Mouse (Mus musculus): ENCODE measurements around the gene H2afy. TPM values are rescaled to one million over a fixed set of nuclear protein-coding genes. Genes with fewer than 3 reads are reported as not detected.

Gene H2afy
- polyA plus RNA-seq, 1 experiment from 2014 or later: 685 TPM

- H3K4me3 ChIP-seq (ENCODE audit: low read depth, low read length): no peak overlapping the region
- H3K36me3 ChIP-seq (ENCODE audit: control insufficient read depth, insufficient read depth, low read length): no peaks in the 10 kb centered on the region
- no peaks in the 10 kb centered on the region for H3K4me1 ChIP-seq (replicated peaks; ENCODE audit: control insufficient read depth, insufficient read depth, low read length)
- H3K9me3 ChIP-seq (ENCODE audit: control insufficient read depth, low read length): no peaks in the 10 kb centered on the region
- no peak overlapping the region for H3K27ac ChIP-seq (ENCODE audit: low read depth, low read length)
- H3K4me2 ChIP-seq (ENCODE audit: low read depth, low read length, severe bottlenecking): no peak overlapping the region
- H3K9ac ChIP-seq (ENCODE audit: low read length): no peak overlapping the region
- DNase-seq (ENCODE audit: low spot score) (no peak), ATAC-seq (replicated peaks; ENCODE audit: low FRiP score) (no peak)
- H3K27me3 ChIP-seq (ENCODE audit: control insufficient read depth, insufficient read depth, low read length): no peaks in the 10 kb centered on the region
- WGBS: 80% methylated on average over 5 of the region's 5 CpGs
Measured at GRCm38 (mm10) chr13:56155048-56155447, 18.9 kb upstream of the H2afy start.

- Histone ChIP-seq H3K4me2 (ENCODE audit: low read depth, low read length, severe bottlenecking) (no peak overlapping the region), H3K4me1 (replicated peaks; ENCODE audit: control insufficient read depth, insufficient read depth, low read length) (no peaks in the 10 kb centered on the region), H3K4me3 (ENCODE audit: low read depth, low read length) (no peak overlapping the region), H3K9me3 (ENCODE audit: control insufficient read depth, low read length) (no peaks in the 10 kb centered on the region), H3K27me3 (ENCODE audit: control insufficient read depth, insufficient read depth, low read length) (no peaks in the 10 kb centered on the region), H3K9ac (ENCODE audit: low read length) (no peak overlapping the region), H3K27ac (ENCODE audit: low read depth, low read length) (no peak overlapping the region), H3K36me3 (ENCODE audit: control insufficient read depth, insufficient read depth, low read length) (no peaks in the 10 kb centered on the region)
- no peak for ATAC-seq (replicated peaks; ENCODE audit: low FRiP score)
- no peak for DNase-seq (ENCODE audit: low spot score)
- WGBS: 75% methylated on average over 7 of the region's 7 CpGs
Measured at GRCm38 (mm10) chr13:56152773-56153460, 16.8 kb upstream of the H2afy start.

GRCm38 (mm10) chr13:56151404-56152226 is 15.5 kb upstream of the H2afy start:
- no peak overlapping the region for H3K27ac ChIP-seq (ENCODE audit: low read depth, low read length)
- no peaks in the 10 kb centered on the region for H3K36me3 ChIP-seq (ENCODE audit: control insufficient read depth, insufficient read depth, low read length)
- H3K9ac ChIP-seq (ENCODE audit: low read length): no peak overlapping the region
- DNase-seq (ENCODE audit: low spot score) (peak; percentile 81), ATAC-seq (replicated peaks; ENCODE audit: low FRiP score) (no peak)
- H3K4me1 ChIP-seq (replicated peaks; ENCODE audit: control insufficient read depth, insufficient read depth, low read length): no peaks in the 10 kb centered on the region
- no peak overlapping the region for H3K4me2 ChIP-seq (ENCODE audit: low read depth, low read length, severe bottlenecking)
- H3K9me3 ChIP-seq (ENCODE audit: control insufficient read depth, low read length): no peaks in the 10 kb centered on the region
- WGBS: 47% methylated on average over 22 of the region's 22 CpGs
- no peak overlapping the region for H3K4me3 ChIP-seq (ENCODE audit: low read depth, low read length)
- no peaks in the 10 kb centered on the region for H3K27me3 ChIP-seq (ENCODE audit: control insufficient read depth, insufficient read depth, low read length)

- H3K27me3 ChIP-seq (ENCODE audit: control insufficient read depth, insufficient read depth, low read length): no peaks in the 10 kb centered on the region; the same call in 1 of the 2 replicates
- no peak overlapping the region for H3K9ac ChIP-seq (ENCODE audit: low read length)
- DNase-seq (ENCODE audit: low spot score) (no peak), ATAC-seq (replicated peaks; ENCODE audit: low FRiP score) (no peak)
- no peak overlapping the region for H3K4me2 ChIP-seq (ENCODE audit: low read depth, low read length, severe bottlenecking)
- H3K4me1 ChIP-seq (replicated peaks; ENCODE audit: control insufficient read depth, insufficient read depth, low read length): peaks cover 6% of the 10 kb centered on the region; the same call in 1 of the 2 replicates
- H3K27ac ChIP-seq (ENCODE audit: low read depth, low read length): no peak overlapping the region
- H3K9me3 ChIP-seq (ENCODE audit: control insufficient read depth, low read length): no peaks in the 10 kb centered on the region
- no peaks in the 10 kb centered on the region for H3K36me3 ChIP-seq (ENCODE audit: control insufficient read depth, insufficient read depth, low read length)
- no peak overlapping the region for H3K4me3 ChIP-seq (ENCODE audit: low read depth, low read length)
- 40% methylated on average over 3 of the region's 3 CpGs for WGBS
Measured at GRCm38 (mm10) chr13:56145523-56145922, 9.4 kb upstream of the H2afy start.

GRCm38 (mm10) chr13:56144021-56144420 is 7.9 kb upstream of the H2afy start:
- Histone ChIP-seq H3K4me3 (ENCODE audit: low read depth, low read length) (no peak overlapping the region), H3K9me3 (ENCODE audit: control insufficient read depth, low read length) (no peaks in the 10 kb centered on the region), H3K36me3 (ENCODE audit: control insufficient read depth, insufficient read depth, low read length) (no peaks in the 10 kb centered on the region), H3K27ac (ENCODE audit: low read depth, low read length) (no peak overlapping the region), H3K4me1 (replicated peaks; ENCODE audit: control insufficient read depth, insufficient read depth, low read length) (peaks cover 6% of the 10 kb centered on the region; the same call in 1 of the 2 replicates), H3K27me3 (ENCODE audit: control insufficient read depth, insufficient read depth, low read length) (no peaks in the 10 kb centered on the region; the same call in 1 of the 2 replicates), H3K4me2 (ENCODE audit: low read depth, low read length, severe bottlenecking) (no peak overlapping the region), H3K9ac (ENCODE audit: low read length) (no peak overlapping the region)
- WGBS: 53% methylated on average over 2 of the region's 2 CpGs
- ATAC-seq (replicated peaks; ENCODE audit: low FRiP score): no peak
- no peak for DNase-seq (ENCODE audit: low spot score)

- Histone ChIP-seq H3K36me3 (ENCODE audit: control insufficient read depth, insufficient read depth, low read length) (no peaks in the 10 kb centered on the region), H3K9me3 (ENCODE audit: control insufficient read depth, low read length) (no peaks in the 10 kb centered on the region), H3K4me1 (replicated peaks; ENCODE audit: control insufficient read depth, insufficient read depth, low read length) (peaks cover 6% of the 10 kb centered on the region; the same call in 1 of the 2 replicates), H3K9ac (ENCODE audit: low read length) (no peak overlapping the region), H3K27ac (ENCODE audit: low read depth, low read length) (no peak overlapping the region), H3K4me2 (ENCODE audit: low read depth, low read length, severe bottlenecking) (no peak overlapping the region), H3K27me3 (ENCODE audit: control insufficient read depth, insufficient read depth, low read length) (no peaks in the 10 kb centered on the region; the same call in 1 of the 2 replicates), H3K4me3 (ENCODE audit: low read depth, low read length) (no peak overlapping the region)
- 4% methylated on average over 7 of the region's 7 CpGs for WGBS
- no peak for ATAC-seq (replicated peaks; ENCODE audit: low FRiP score)
- DNase-seq (ENCODE audit: low spot score): no peak
Measured at GRCm38 (mm10) chr13:56143151-56143513, 7.0 kb upstream of the H2afy start.

GRCm38 (mm10) chr13:56142382-56143150 is 6.4 kb upstream of the H2afy start:
- Histone ChIP-seq H3K4me1 (replicated peaks; ENCODE audit: control insufficient read depth, insufficient read depth, low read length) (peaks cover 6% of the 10 kb centered on the region; the same call in 1 of the 2 replicates), H3K9ac (ENCODE audit: low read length) (no peak overlapping the region), H3K4me3 (ENCODE audit: low read depth, low read length) (no peak overlapping the region), H3K9me3 (ENCODE audit: control insufficient read depth, low read length) (no peaks in the 10 kb centered on the region), H3K36me3 (ENCODE audit: control insufficient read depth, insufficient read depth, low read length) (no peaks in the 10 kb centered on the region), H3K27ac (ENCODE audit: low read depth, low read length) (no peak overlapping the region), H3K4me2 (ENCODE audit: low read depth, low read length, severe bottlenecking) (no peak overlapping the region), H3K27me3 (ENCODE audit: control insufficient read depth, insufficient read depth, low read length) (no peaks in the 10 kb centered on the region; the same call in 1 of the 2 replicates)
- DNase-seq (ENCODE audit: low spot score): no peak
- WGBS: 22% methylated on average over 10 of the region's 11 CpGs
- no peak for ATAC-seq (replicated peaks; ENCODE audit: low FRiP score)

GRCm38 (mm10) chr13:56139167-56139751 is 3.1 kb upstream of the H2afy start:
- Histone ChIP-seq H3K9ac (ENCODE audit: low read length) (no peak overlapping the region), H3K4me1 (replicated peaks; ENCODE audit: control insufficient read depth, insufficient read depth, low read length) (peaks cover 6% of the 10 kb centered on the region; the same call in 1 of the 2 replicates), H3K4me2 (ENCODE audit: low read depth, low read length, severe bottlenecking) (no peak overlapping the region), H3K36me3 (ENCODE audit: control insufficient read depth, insufficient read depth, low read length) (no peaks in the 10 kb centered on the region), H3K27ac (ENCODE audit: low read depth, low read length) (no peak overlapping the region), H3K9me3 (ENCODE audit: control insufficient read depth, low read length) (no peaks in the 10 kb centered on the region), H3K27me3 (ENCODE audit: control insufficient read depth, insufficient read depth, low read length) (no peaks in the 10 kb centered on the region), H3K4me3 (ENCODE audit: low read depth, low read length) (no peak overlapping the region)
- WGBS: 62% methylated on average over 6 of the region's 6 CpGs
- DNase-seq (ENCODE audit: low spot score) (no peak), ATAC-seq (replicated peaks; ENCODE audit: low FRiP score) (no peak)

Data from forebrain, embryonic 11.5 days (tissue).